ENCODE assay signal across 10 mouse cellular contexts in the genomic region with DNA sequence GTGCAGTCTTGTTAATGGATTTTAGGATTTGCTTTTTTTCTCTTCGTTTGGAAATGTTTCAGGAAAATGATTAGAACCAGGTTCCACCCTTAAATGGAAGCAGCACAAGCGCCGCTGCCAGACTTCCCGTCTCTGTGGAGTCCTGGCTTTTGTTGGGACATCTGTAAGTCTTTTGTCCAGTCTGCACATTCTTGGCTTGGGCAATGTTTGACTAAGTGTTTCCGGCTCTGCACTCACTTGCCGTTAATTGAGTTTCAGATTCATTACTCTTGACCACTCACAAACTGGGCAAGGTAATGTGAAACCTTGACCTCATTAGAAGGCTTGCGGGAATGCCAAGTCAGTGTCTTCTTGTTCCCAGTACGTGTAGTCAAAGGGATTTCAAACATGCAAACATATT. TPM values are rescaled to one million over a fixed set of nuclear protein-coding genes. Genes with fewer than 3 reads are reported as not detected.
A peak's percentile ranks its signal among the peaks of the same experiment; 100 is the strongest.
DNase-seq lines count a peak whose midpoint lies in the region; ATAC-seq lines count a peak whose summit lies in the region.
"Had no signal": no experiment of that assay in that cellular context is flagged by ENCODE, and none has a peak within 500 bp of the region (broad histone marks: within the 10 kb centered on the region; RNA-seq: fewer than 3 reads in every experiment).

No protein-coding gene starts in this region.

- H3K36me3 ChIP-seq in embryonic facial prominence, embryonic 12.5 days = peaks cover 26% of the 10 kb centered on the region
- H3K36me3 ChIP-seq in lung, embryonic 16.5 days (ENCODE audit: control insufficient read depth, insufficient read depth, low read length) = peaks cover 10% of the 10 kb centered on the region; the same call in 1 of the 2 replicates

- peak overlapping the region; percentile 83 for H3K27ac ChIP-seq in embryonic facial prominence, embryonic 12.5 days
- peak overlapping the region; percentile 6; the same call in 1 of the 2 replicates for H3K27ac ChIP-seq in lung, embryonic 16.5 days (ENCODE audit: low read length)

- no peak overlapping the region for H3K9ac ChIP-seq in embryonic facial prominence, embryonic 12.5 days
- no peak overlapping the region for H3K9ac ChIP-seq in lung, embryonic 16.5 days (ENCODE audit: low read length)

- H3K9me3 ChIP-seq in embryonic facial prominence, embryonic 12.5 days = no peaks in the 10 kb centered on the region
- H3K9me3 ChIP-seq in lung, embryonic 16.5 days (ENCODE audit: control insufficient read depth, low read length) = no peaks in the 10 kb centered on the region

- intact Hi-C loops in heart, postnatal 14 days (cut with DNase I) = no loop called here

- DNase-seq in embryo, embryonic 10 days (ENCODE audit: low spot score) = peak; percentile 54
- DNase-seq in embryo, embryonic 9.5 days (ENCODE audit: extremely low spot score) = no peak
- DNase-seq in heart, postnatal 14 days = peak; percentile 18 to 23
- no peak for DNase-seq in cerebellum, adult 8-10 months
- DNase-seq in thymus, postnatal 4 days = no peak
- DNase-seq in frontal cortex, postnatal 14 days (ENCODE audit: low spot score in 2 of 2) = no peak
- DNase-seq: B cell, adult 2 months had no signal

- 19% methylated on average over 8 of the region's 8 CpGs for WGBS in embryonic facial prominence, embryonic 12.5 days
- WGBS in lung, embryonic 16.5 days = 57% methylated on average over 8 of the region's 8 CpGs

- ATAC-seq in embryonic facial prominence, embryonic 12.5 days (ENCODE audit: insufficient number of reproducible peaks, insufficient read depth, low FRiP score, low TSS enrichment) = peak; percentile 70; the same call in 1 of the 2 replicates
- ATAC-seq in lung, embryonic 16.5 days (ENCODE audit: low read depth) = peak; percentile 67
- ATAC-seq: inflammation-experienced regulatory T-cells, adult 6 months had no signal

- H3K27me3 ChIP-seq in embryonic facial prominence, embryonic 12.5 days = no peaks in the 10 kb centered on the region
- H3K27me3 ChIP-seq in lung, embryonic 16.5 days (ENCODE audit: control insufficient read depth, insufficient read depth, low read depth, low read length) = no peaks in the 10 kb centered on the region

- peaks cover 16% of the 10 kb centered on the region; the same call in 1 of the 2 replicates for H3K4me1 ChIP-seq in embryonic facial prominence, embryonic 12.5 days
- no peaks in the 10 kb centered on the region for H3K4me1 ChIP-seq in lung, embryonic 16.5 days (replicated peaks; ENCODE audit: control insufficient read depth, insufficient read depth, low read length)

- H3K4me2 ChIP-seq in embryonic facial prominence, embryonic 12.5 days (replicated peaks) = peak overlapping the region; percentile 27; the same call in 1 of the 2 replicates
- no peak overlapping the region for H3K4me2 ChIP-seq in lung, embryonic 16.5 days (ENCODE audit: low read depth, low read length)

- no peak overlapping the region for H3K4me3 ChIP-seq in embryonic facial prominence, embryonic 12.5 days
- no peak overlapping the region for H3K4me3 ChIP-seq in lung, embryonic 16.5 days (ENCODE audit: low read length)

RNA-seq across cellular contexts. Expression of a gene that starts 29.8 kb away (rescaled TPM):
- 35.9 and 41.2 TPM in 2 replicates for polyA plus RNA-seq in embryonic facial prominence, embryonic 12.5 days (2016; fragmentation: Nextera tagmentation; extraction: Ambion mirVana)
- total RNA-seq in heart, postnatal 14 days (2021) = 10 to 100 TPM; 23.5 to 25.8 TPM
- 34.2 and 35.5 TPM in 2 replicates for polyA plus RNA-seq in lung, embryonic 16.5 days (2015; fragmentation: Nextera tagmentation; extraction: Ambion mirVana)

RNA-seq across cellular contexts. Expression of a gene that starts 56.0 kb away (rescaled TPM):
- polyA plus RNA-seq in embryonic facial prominence, embryonic 12.5 days (2016; fragmentation: Nextera tagmentation; extraction: Ambion mirVana) = 10.1 and 12.2 TPM in 2 replicates
- under 1 TPM in 1 of 2 experiments, not detected in 1; 0.15 TPM for total RNA-seq in heart, postnatal 14 days (2021)
- 1.4 and 2.0 TPM in 2 replicates for polyA plus RNA-seq in lung, embryonic 16.5 days (2015; fragmentation: Nextera tagmentation; extraction: Ambion mirVana)

RNA-seq across cellular contexts. Expression of a gene that starts 59.1 kb away (rescaled TPM):
- 63.0 and 70.6 TPM in 2 replicates for polyA plus RNA-seq in embryonic facial prominence, embryonic 12.5 days (2016; fragmentation: Nextera tagmentation; extraction: Ambion mirVana)
- total RNA-seq in heart, postnatal 14 days (2021) = 10 to 100 TPM; 78.1 to 82.0 TPM
- 139 and 142 TPM in 2 replicates for polyA plus RNA-seq in lung, embryonic 16.5 days (2015; fragmentation: Nextera tagmentation; extraction: Ambion mirVana)

Comparison
In these comparisons a context has a peak if more than half of its experiments do, and no peak if none do; other contexts are left out.
1. DNase-seq: peak in embryo, embryonic 10 days (single experiment) and heart, postnatal 14 days (2 of 2); none in embryo, embryonic 9.5 days (single experiment), cerebellum, adult 8-10 months (single experiment), thymus, postnatal 4 days (single experiment) and frontal cortex, postnatal 14 days (0 of 2).